Mouse (Mus musculus) heart, adult 10 weeks (tissue): ENCODE results near the gene Copg1. TPM values are rescaled to one million over a fixed set of nuclear protein-coding genes. Genes with fewer than 3 reads are reported as not detected.

Experiments used
- polyA plus RNA-seq: library from polyadenylated mRNA; stranded (reverse); fragments of 350-450 nt; fragmentation: Illumina TruSeq; extraction: RNeasy Lipid Tissue Mini Kit (QIAGEN cat#74804); gene quantifications from one replicate; pipeline ENCODE4 v1.2.3, GENCODE M21; 2014; ENCODE audit warnings: low read depth, low replicate concordance

Copg1 gene
- 44.3 TPM for polyA plus RNA-seq

GRCm38 (mm10) chr6:87887594-87888233, at the start of gene Copg1:
Copg1 (plus strand) TSS chr6:87887814.

GRCm38 (mm10) chr6:87838551-87839197, 48.9 kb upstream of the Copg1 start, which contains the start of gene Isy1:
Isy1 (minus strand) TSS chr6:87838798.

DNA sequence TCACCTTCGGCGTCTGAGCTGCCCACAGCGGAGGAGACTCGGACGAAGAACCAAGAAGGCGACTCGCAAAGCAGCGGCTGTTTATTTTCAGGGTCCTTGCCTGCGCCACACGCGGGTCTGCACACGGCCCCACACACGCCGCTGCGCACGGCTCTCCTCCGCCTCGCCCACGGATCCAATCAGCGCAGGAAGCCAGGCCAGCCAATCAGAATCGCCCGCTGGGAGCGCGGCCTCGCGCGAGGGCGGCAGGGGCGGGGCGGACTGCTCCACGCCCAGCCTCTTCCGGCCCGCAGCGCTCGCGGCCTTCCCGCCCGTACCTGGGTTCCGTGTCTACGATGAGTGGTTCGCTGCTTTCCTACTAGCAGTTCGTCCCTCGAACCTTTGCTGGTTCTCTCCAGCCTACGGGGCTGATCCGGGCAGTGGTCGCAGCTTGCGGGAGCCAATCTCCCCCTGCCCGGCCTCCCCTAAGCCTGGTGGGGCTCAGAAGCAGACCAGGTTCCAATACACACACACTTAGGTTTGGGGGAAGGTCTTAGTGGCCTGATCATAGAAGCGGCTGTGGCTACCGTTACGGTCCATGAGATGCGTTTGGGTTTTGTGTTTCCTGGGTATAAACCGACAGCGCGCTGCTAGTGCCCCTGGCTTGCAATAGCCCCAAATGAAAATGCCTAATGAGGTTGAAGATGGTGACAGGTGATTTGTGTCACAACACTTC, 36.6 kb upstream of the Copg1 start, which contains the start of gene Cnbp:
TSS of gene Cnbp (minus strand) at position 207 of the 715 bp plus-strand sequence.

GRCm38 (mm10) chr6:87913661-87914325, 26.2 kb downstream of the Copg1 start, which contains the start of gene Hmces:
Hmces (plus strand) TSS chr6:87913935.

Other genes with a start within 250 kb of the Copg1 start
- gene Aplf, start 215.6 kb upstream of the Copg1 start, polyA plus RNA-seq = 2.7 TPM
- 2.1 TPM for gene Efcc1, start 156.9 kb upstream of the Copg1 start, polyA plus RNA-seq
- not detected for gene Gp9, start 109.7 kb upstream of the Copg1 start, polyA plus RNA-seq
- gene Rab43, start 75.7 kb upstream of the Copg1 start, polyA plus RNA-seq = 6.0 TPM
- gene Gm45140, start 52.0 kb upstream of the Copg1 start, polyA plus RNA-seq = 2.8 TPM
- 20.9 TPM for gene Isy1, start 49.0 kb upstream of the Copg1 start, polyA plus RNA-seq
- gene Cnbp, start 36.7 kb upstream of the Copg1 start, polyA plus RNA-seq = 440 TPM
- gene Hmces, start 26.1 kb downstream of the Copg1 start, polyA plus RNA-seq = 10.0 TPM
- 1.3 TPM for gene H1fx, start 93.8 kb downstream of the Copg1 start, polyA plus RNA-seq
- gene Rab7, start 157.5 kb downstream of the Copg1 start, polyA plus RNA-seq = 277 TPM
- 71.6 TPM for gene Rpn1, start 196.7 kb downstream of the Copg1 start, polyA plus RNA-seq